Mouse (Mus musculus) heart, adult 2 months (tissue): Measurements from ENCODE around the gene Serpina6. TPM values are rescaled to one million over a fixed set of nuclear protein-coding genes. Genes with fewer than 3 reads are reported as not detected.

Experiments used
- DNase-seq, 2 experiments: peaks; one replicate each; pipeline ENCODE4 v3.0.0; 2021
- H3K27ac ChIP-seq: fragments of 200-600 bp; 2 replicates; pipeline ENCODE4 v1.8.1; 2022
- H3K27me3 ChIP-seq: fragments of 200-500 bp; 2 replicates; pipeline ENCODE4 v1.6.1; 2012; ENCODE audit warnings: mild to moderate bottlenecking, low read length, inconsistent platforms, mixed read lengths; ENCODE audit not compliant: control insufficient read depth, insufficient read depth
- H3K36me3 ChIP-seq: fragments of 200-500 bp; 2 replicates; pipeline ENCODE4 v1.6.1; 2012; ENCODE audit warnings: low read length, inconsistent platforms; ENCODE audit not compliant: control insufficient read depth, insufficient read depth
- H3K4me1 ChIP-seq: fragments of 200-500 bp; 2 replicates; pipeline ENCODE4 v1.6.1; 2011; ENCODE audit warnings: low read length; ENCODE audit not compliant: control insufficient read depth, insufficient read depth
- H3K4me3 ChIP-seq: fragments of 200-600 bp; 2 replicates; pipeline ENCODE4 v1.8.1; 2022
- H3K79me2 ChIP-seq: fragments of 200-500 bp; replicated peaks from 2 replicates; pipeline ENCODE4 v1.6.1; 2012; ENCODE audit warnings: mild to moderate bottlenecking, inconsistent platforms, low read length, moderate library complexity, mixed read lengths; ENCODE audit not compliant: control insufficient read depth, insufficient read depth
- H3K9ac ChIP-seq: fragments of 200-500 bp; 2 replicates; pipeline ENCODE4 v1.6.1; 2012; ENCODE audit warnings: low read depth, mild to moderate bottlenecking, control low read depth, inconsistent platforms, low read length, mixed read lengths
- CTCF ChIP-seq: fragments of 200-600 bp; IDR thresholded peaks from 2 replicates; pipeline ENCODE4 v1.8.1; 2022; ENCODE audit warnings: antibody characterized with exemption, mild to moderate bottlenecking, moderate library complexity
- EP300 ChIP-seq: fragments of 200-500 bp; IDR thresholded peaks from 2 replicates; pipeline ENCODE4 v1.6.1; 2011; ENCODE audit warnings: low read depth, low read length, control low read depth; ENCODE audit not compliant: insufficient read depth
- POLR2A ChIP-seq: fragments of 200-500 bp; IDR thresholded peaks from 2 replicates; pipeline ENCODE4 v1.6.1; 2011; ENCODE audit warnings: mild to moderate bottlenecking, low read depth, low read length, control low read depth; ENCODE audit not compliant: insufficient read depth
- WGBS: fragments of 180-500 bp; shearing (Covaris S2); methylation state at CpG from one replicate; pipeline ENCODE4 v1.1.7; 2018; 5-methylcytosine and 5-hydroxymethylcytosine counted together
- intact Hi-C: fragments of 180-260 bp; cut with DNase I; formaldehyde crosslinking; loops from one replicate; pipeline ENCODE4 v1.15.1; 2025
- polyA plus RNA-seq: library from polyadenylated mRNA; depleted of rRNA; stranded (reverse); fragments of >200 nt; gene quantifications from 2 replicates; pipeline ENCODE4 v1.2.3, GENCODE M21; 2012
- total RNA-seq, 2 experiments: library from RNA; stranded (reverse); gene quantifications; 2 replicates each; pipeline ENCODE4 v1.2.3; 2021

Serpina6 gene
- total and polyA plus RNA-seq, 3 experiments = not detected

DNA sequence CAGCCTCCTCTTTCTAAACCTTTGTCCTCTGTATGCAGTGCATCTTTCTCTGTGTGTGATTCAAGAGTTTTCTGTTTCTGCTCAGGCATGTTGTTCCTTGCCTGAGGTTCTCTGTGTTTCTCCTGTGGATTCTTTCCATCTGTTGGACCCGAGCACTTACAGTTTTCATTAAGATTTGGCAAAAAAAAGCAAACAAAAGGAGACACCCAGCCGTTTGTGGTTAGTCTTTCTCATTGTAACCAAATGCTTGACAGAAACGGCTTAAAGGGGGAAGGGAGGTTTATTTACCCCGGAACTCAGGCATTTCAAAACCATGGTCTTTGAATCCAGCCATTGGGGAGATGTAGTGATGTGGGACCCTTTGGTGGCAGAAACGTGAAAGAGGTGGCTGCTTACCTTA is 12.4 kb downstream of the Serpina6 start:
- Histone ChIP-seq H3K27me3 (no peaks in the 10 kb centered on the region), H3K79me2 (no peaks in the 10 kb centered on the region), H3K4me1 (no peaks in the 10 kb centered on the region), H3K27ac (no peak overlapping the region), H3K36me3 (no peaks in the 10 kb centered on the region), H3K4me3 (no peak overlapping the region), H3K9ac (no peak overlapping the region)
- intact Hi-C loops = loop anchor here (5.0 kb wide), 1 partner anchor 102 kb away; no protein-coding TSS in a partner anchor
- no peak for TF ChIP-seq EP300
- no peak for TF ChIP-seq POLR2A
- TF ChIP-seq CTCF = no peak
- WGBS = 29% methylated on average over 5 of the region's 5 CpGs
- no peak for DNase-seq

- no peaks in the 10 kb centered on the region for H3K36me3 ChIP-seq
- H3K27ac ChIP-seq = no peak overlapping the region
- no peak overlapping the region for H3K4me3 ChIP-seq
- TF ChIP-seq EP300 = no peak
- no peak for TF ChIP-seq POLR2A
- TF ChIP-seq CTCF = no peak
- H3K4me1 ChIP-seq = no peaks in the 10 kb centered on the region
- no peaks in the 10 kb centered on the region for H3K27me3 ChIP-seq
- no peak overlapping the region for H3K9ac ChIP-seq
- H3K79me2 ChIP-seq = no peaks in the 10 kb centered on the region
- intact Hi-C loops = loop anchor here (5.0 kb wide), 1 partner anchor 102 kb away; no protein-coding TSS in a partner anchor
- WGBS = 74% methylated on average over 3 of the region's 3 CpGs
- DNase-seq = no peak
Observed at GRCm38 (mm10) chr12:103643818-103644217, 13.2 kb downstream of the Serpina6 start.

- TF ChIP-seq EP300 = no peak
- TF ChIP-seq CTCF = peak; percentile 96
- Histone ChIP-seq H3K79me2 (no peaks in the 10 kb centered on the region), H3K9ac (no peak overlapping the region), H3K4me3 (no peak overlapping the region), H3K36me3 (no peaks in the 10 kb centered on the region), H3K27ac (no peak overlapping the region), H3K4me1 (no peaks in the 10 kb centered on the region), H3K27me3 (no peaks in the 10 kb centered on the region)
- peak; percentile 31 to 79 for DNase-seq
- WGBS = 0% methylated on average over 2 of the region's 2 CpGs
- intact Hi-C loops = loop anchor here (5.0 kb wide), 1 partner anchor 101 kb away; no protein-coding TSS in a partner anchor
Observed at GRCm38 (mm10) chr12:103643336-103643735, 13.7 kb downstream of the Serpina6 start.

- Histone ChIP-seq H3K4me1 (no peaks in the 10 kb centered on the region), H3K36me3 (no peaks in the 10 kb centered on the region), H3K79me2 (no peaks in the 10 kb centered on the region), H3K9ac (no peak overlapping the region), H3K4me3 (no peak overlapping the region), H3K27ac (no peak overlapping the region), H3K27me3 (no peaks in the 10 kb centered on the region)
- TF ChIP-seq POLR2A (no peak), CTCF (no peak)
- no peak for DNase-seq
- 81% methylated on average over 2 of the region's 2 CpGs for WGBS
- intact Hi-C loops = no loop called here
Observed at GRCm38 (mm10) chr12:103635846-103636245, 21.2 kb downstream of the Serpina6 start.

DNA sequence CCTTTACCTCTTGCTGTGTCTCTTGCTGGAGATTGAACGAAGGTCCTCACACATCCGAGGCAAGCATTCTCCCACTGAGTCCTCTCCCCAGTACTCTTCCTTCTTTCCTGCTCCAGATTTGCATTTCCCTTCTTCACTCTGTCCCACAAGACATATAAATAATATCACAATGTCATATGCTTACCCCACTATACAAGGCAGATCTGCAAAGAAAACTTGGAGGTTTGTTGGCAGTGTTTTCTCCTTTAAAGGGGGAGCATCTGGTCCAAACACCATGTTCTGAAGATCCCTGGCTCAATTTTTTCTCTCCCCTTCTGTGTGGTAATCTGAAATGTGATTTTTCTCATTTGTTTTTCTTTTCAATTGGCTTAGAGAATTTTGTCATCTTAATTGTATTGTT is 22.6 kb downstream of the Serpina6 start:
- Histone ChIP-seq H3K36me3 (no peaks in the 10 kb centered on the region), H3K9ac (no peak overlapping the region), H3K79me2 (no peaks in the 10 kb centered on the region), H3K27ac (no peak overlapping the region), H3K4me3 (no peak overlapping the region), H3K27me3 (no peaks in the 10 kb centered on the region), H3K4me1 (no peaks in the 10 kb centered on the region)
- DNase-seq = no peak
- intact Hi-C loops = no loop called here
- WGBS = 76% methylated on average over 2 of the region's 2 CpGs
- no peak for TF ChIP-seq POLR2A
- TF ChIP-seq CTCF = no peak
- no peak for TF ChIP-seq EP300

DNA sequence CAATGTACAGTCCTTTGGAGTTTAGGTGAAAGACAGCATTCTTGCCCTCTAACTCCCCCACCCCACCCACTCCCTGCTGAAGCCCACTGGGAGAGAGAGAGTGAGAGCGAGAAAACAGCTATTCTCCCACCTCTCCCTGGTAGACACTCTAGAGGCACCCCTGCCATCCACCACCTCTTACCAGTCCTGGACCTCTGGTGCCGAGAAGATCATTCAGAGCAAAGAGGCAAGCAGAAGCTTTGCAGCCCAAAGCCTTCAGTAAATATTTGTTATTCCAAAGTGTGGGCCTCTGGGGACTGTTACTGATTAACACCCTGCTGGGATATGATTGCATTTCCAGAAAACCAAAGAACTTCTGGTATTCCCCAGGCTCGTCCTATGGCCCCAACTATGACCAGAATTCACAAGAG is 25.8 kb downstream of the Serpina6 start, which contains the start of gene Serpina10:
Serpina10 (minus strand) TSS at position 242 of the 410 bp plus-strand sequence.
- 55% methylated on average over 3 of the region's 3 CpGs for WGBS

More for the DNA sequence above, 25.8 kb downstream of the Serpina6 start, which contains the start of gene Serpina10:
- Histone ChIP-seq H3K36me3 (no peaks in the 10 kb centered on the region), H3K4me1 (no peaks in the 10 kb centered on the region), H3K4me3 (no peak within 1 kb of the TSS), H3K79me2 (no peaks in the 10 kb centered on the region), H3K27ac (no peak within 1 kb of the TSS), H3K27me3 (no peaks in the 10 kb centered on the region), H3K9ac (no peak within 1 kb of the TSS)
- no peak for DNase-seq
- no peak for TF ChIP-seq POLR2A
- TF ChIP-seq CTCF = no peak
- no peak for TF ChIP-seq EP300
- intact Hi-C loops = no loop called here
